Mouse (Mus musculus) cortical plate, adult 2 months (tissue): ENCODE data around the gene Xpo5.

Experiments
- CTCF ChIP-seq: fragments of 200-500 bp; IDR thresholded peaks from 2 replicates; pipeline ENCODE4 v1.5.1; 2011; ENCODE audit warnings: mild to moderate bottlenecking, control low read depth, low read length; ENCODE audit not compliant: insufficient read depth; ENCODE audit errors: extremely low read depth
- POLR2A ChIP-seq: fragments of 200-500 bp; IDR thresholded peaks from 2 replicates; pipeline ENCODE4 v1.6.1; 2011; ENCODE audit warnings: mild to moderate bottlenecking, low read length, control low read depth; ENCODE audit not compliant: insufficient read depth; ENCODE audit errors: extremely low read depth

DNA sequence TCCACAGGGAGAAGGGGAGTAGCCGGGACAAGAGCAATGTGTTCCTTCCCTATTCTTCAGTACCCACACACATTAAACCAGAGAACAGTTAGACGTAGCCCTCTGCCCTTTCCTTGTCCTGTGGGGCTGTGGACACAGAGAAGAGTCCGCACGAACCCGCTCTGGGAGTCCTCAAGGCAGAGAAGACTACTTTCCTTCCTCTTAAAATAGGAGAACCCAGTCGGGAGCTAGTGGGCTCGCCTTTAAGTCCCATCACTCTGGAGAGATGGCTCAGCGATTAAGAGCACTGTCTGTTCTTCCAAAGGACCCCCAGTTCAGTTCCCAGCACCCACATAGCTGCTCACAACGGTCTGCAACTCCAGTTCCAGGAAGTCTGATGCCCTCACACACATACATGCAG is 40.9 kb upstream of the Xpo5 start:
- TF ChIP-seq CTCF (no peak), POLR2A (no peak)
